Mouse (Mus musculus): ENCODE results near the gene Gab3. TPM values are rescaled to one million over a fixed set of nuclear protein-coding genes. Genes with fewer than 3 reads are reported as not detected.

Gene Gab3
- 1.8 and 2.8 TPM in 2 replicates for polyA plus RNA-seq (2012; rRNA removed; ENCODE audit: low replicate concordance)

GRCm38 (mm10) chrX:75084774-75085508 is at the start of gene Gab3:
TSS of gene Gab3 (minus strand) at chrX:75085458.

GRCm38 (mm10) chrX:75130467-75131160 is 45.4 kb upstream of the Gab3 start, which contains the start of gene Mpp1:
TSS of gene Mpp1 (minus strand) at chrX:75131016.

GRCm38 (mm10) chrX:75095369-75096162 is 10.3 kb upstream of the Gab3 start, which contains the start of gene Dkc1:
TSS of gene Dkc1 (plus strand) at chrX:75095854.

Other genes with a start within 250 kb of the Gab3 start
- not detected in 2 replicates for gene Gm5936, start 248.3 kb downstream of the Gab3 start, polyA plus RNA-seq (2012; rRNA removed; ENCODE audit: low replicate concordance)
- gene Dkc1, start 10.4 kb upstream of the Gab3 start, polyA plus RNA-seq (2012; rRNA removed; ENCODE audit: low replicate concordance) = 8.1 and 25.7 TPM in 2 replicates
- gene Mpp1, start 45.6 kb upstream of the Gab3 start, polyA plus RNA-seq (2012; rRNA removed; ENCODE audit: low replicate concordance) = 73.2 and 91.9 TPM in 2 replicates
- gene Smim9, start 78.3 kb upstream of the Gab3 start, polyA plus RNA-seq (2012; rRNA removed; ENCODE audit: low replicate concordance) = not detected in 2 replicates